Mouse (Mus musculus) CH12.LX (cell line): ENCODE data around the gene Hoxa11. TPM values are rescaled to one million over a fixed set of nuclear protein-coding genes. Genes with fewer than 3 reads are reported as not detected.

ENCODE experiments used
- DNase-seq: peaks from one replicate; pipeline ENCODE4 v3.0.0-alpha.2; 2013; ENCODE audit errors: extremely low read depth
- H3K27ac ChIP-seq: 2 replicates; pipeline ENCODE4 v1.5.1; 2012; ENCODE audit warnings: low read depth, mild to moderate bottlenecking, control low read depth, moderate library complexity; ENCODE audit not compliant: insufficient read depth
- H3K27me3 ChIP-seq: replicated peaks from 2 replicates; pipeline ENCODE3; 2012; ENCODE audit warnings: inconsistent platforms
- H3K36me3 ChIP-seq, 2 experiments: replicated peaks in 1 of 2; 2 replicates each; pipeline versions ENCODE3 to v1.6.1; 2012; ENCODE audit warnings: inconsistent platforms in 1 of 2, low read length in 1 of 2, mild to moderate bottlenecking in 1 of 2, mixed read lengths in 1 of 2, moderate library complexity in 1 of 2; ENCODE audit not compliant: control insufficient read depth in 1 of 2, insufficient read depth in 1 of 2
- H3K4me1 ChIP-seq, 2 experiments: 2 replicates each; pipeline ENCODE4 v1.6.1; 2012; ENCODE audit warnings: inconsistent platforms in 1 of 2, moderate library complexity in 1 of 2; ENCODE audit not compliant: insufficient read depth in 2 of 2, control insufficient read depth in 1 of 2
- H3K4me2 ChIP-seq: 2 replicates; pipeline ENCODE4 v1.6.1; 2012; ENCODE audit warnings: low read depth, mild to moderate bottlenecking, control low read depth; ENCODE audit not compliant: poor library complexity, insufficient read depth, severe bottlenecking
- H3K4me3 ChIP-seq, 3 experiments: fragments of 150-350 bp in 1 of 3; sonication (generic) in 1 of 3; replicated peaks in 1 of 3; 2 replicates each; pipeline versions ENCODE3 to v1.5.1; 2011 to 2012; ENCODE audit warnings: low read depth in 2 of 3, low read length in 2 of 3, mild to moderate bottlenecking in 2 of 3, moderate library complexity in 2 of 3, control low read depth in 1 of 3, improper control_type of control experiment in 1 of 3, inconsistent platforms in 1 of 3, mixed read lengths in 1 of 3; ENCODE audit not compliant: poor library complexity in 1 of 3
- H3K79me2 ChIP-seq: replicated peaks from 2 replicates; pipeline ENCODE4 v1.6.1; 2012; ENCODE audit warnings: mild to moderate bottlenecking, moderate library complexity; ENCODE audit not compliant: control insufficient read depth, poor library complexity, insufficient read depth, severe bottlenecking; ENCODE audit errors: extremely low read depth
- H3K9ac ChIP-seq: 2 replicates; pipeline ENCODE4 v1.6.1; 2012; ENCODE audit warnings: low read depth, mild to moderate bottlenecking, control low read depth, moderate library complexity; ENCODE audit not compliant: insufficient read depth
- H3K9me3 ChIP-seq: replicated peaks from 2 replicates; pipeline ENCODE3; 2012; ENCODE audit warnings: low read length, inconsistent platforms, mixed read lengths
- BHLHE40 ChIP-seq: IDR thresholded peaks from 2 replicates; pipeline ENCODE4 v1.6.1; 2011; ENCODE audit warnings: mild to moderate bottlenecking, low read depth, low read length, improper control_type of control experiment
- CHD1 ChIP-seq: IDR thresholded peaks from 2 replicates; pipeline ENCODE4 v1.6.1; 2012; ENCODE audit warnings: low read depth, low read length, improper control_type of control experiment, inconsistent platforms
- CHD2 ChIP-seq: IDR thresholded peaks from 2 replicates; pipeline ENCODE4 v1.6.1; 2011; ENCODE audit warnings: low read length, improper control_type of control experiment
- E2F4 ChIP-seq: IDR thresholded peaks from 2 replicates; pipeline ENCODE4 v1.6.1; 2011; ENCODE audit warnings: low read depth, low read length, improper control_type of control experiment; ENCODE audit not compliant: insufficient replicate concordance
- ETS1 ChIP-seq: conservative IDR thresholded peaks from 2 replicates; pipeline ENCODE4 v1.6.1; 2012; ENCODE audit warnings: low read depth, mild to moderate bottlenecking, inconsistent platforms, low read length, improper control_type of control experiment, moderate library complexity
- GABPA ChIP-seq: IDR thresholded peaks from 2 replicates; pipeline ENCODE4 v1.6.1; 2012; ENCODE audit warnings: low read depth, low read length, improper control_type of control experiment, inconsistent platforms; ENCODE audit not compliant: insufficient replicate concordance
- HCFC1 ChIP-seq: IDR thresholded peaks from 2 replicates; pipeline ENCODE4 v1.6.1; 2012; ENCODE audit warnings: low read depth, mild to moderate bottlenecking, inconsistent platforms, low read length, improper control_type of control experiment
- IRF4 ChIP-seq: IDR thresholded peaks from 2 replicates; pipeline ENCODE4 v1.6.1; 2014; ENCODE audit warnings: low read depth, mild to moderate bottlenecking, inconsistent platforms, low read length, improper control_type of control experiment
- JUN ChIP-seq: IDR thresholded peaks from 2 replicates; pipeline ENCODE4 v1.6.1; 2011; ENCODE audit warnings: low read depth, mild to moderate bottlenecking, low read length, improper control_type of control experiment, moderate library complexity; ENCODE audit not compliant: insufficient read depth
- JUND ChIP-seq: conservative IDR thresholded peaks from 2 replicates; pipeline ENCODE4 v1.6.1; 2011; ENCODE audit warnings: low read depth, low read length, improper control_type of control experiment
- KAT2A ChIP-seq: IDR thresholded peaks from 2 replicates; pipeline ENCODE4 v1.6.1; 2012; ENCODE audit warnings: low read length, improper control_type of control experiment, inconsistent platforms; ENCODE audit not compliant: insufficient replicate concordance
- MAFK ChIP-seq: IDR thresholded peaks from 2 replicates; pipeline ENCODE4 v1.6.1; 2011; ENCODE audit warnings: low read length, improper control_type of control experiment; ENCODE audit not compliant: insufficient replicate concordance
- MAX ChIP-seq: IDR thresholded peaks from 2 replicates; pipeline ENCODE4 v1.6.1; 2011; ENCODE audit warnings: low read length, improper control_type of control experiment
- MEF2A ChIP-seq: IDR thresholded peaks from 2 replicates; pipeline ENCODE4 v1.6.1; 2014; ENCODE audit warnings: low read depth, mild to moderate bottlenecking, inconsistent platforms, low read length, improper control_type of control experiment, borderline replicate concordance
- MXI1 ChIP-seq: IDR thresholded peaks from 2 replicates; pipeline ENCODE4 v1.6.1; 2011; ENCODE audit warnings: mild to moderate bottlenecking, low read depth, low read length, improper control_type of control experiment
- NELFE ChIP-seq: IDR thresholded peaks from 2 replicates; pipeline ENCODE4 v1.6.1; 2011; ENCODE audit warnings: low read depth, low read length, improper control_type of control experiment
- RCOR1 ChIP-seq: conservative IDR thresholded peaks from 2 replicates; pipeline ENCODE4 v1.6.1; 2012; ENCODE audit warnings: low read depth, mild to moderate bottlenecking, inconsistent platforms, low read length, improper control_type of control experiment
- SIN3A ChIP-seq: IDR thresholded peaks from 2 replicates; pipeline ENCODE4 v1.6.1; 2012; ENCODE audit warnings: low read length, improper control_type of control experiment, inconsistent platforms
- TBP ChIP-seq: conservative IDR thresholded peaks from 2 replicates; pipeline ENCODE4 v1.6.1; 2011; ENCODE audit warnings: low read depth, low read length, improper control_type of control experiment
- TCF12 ChIP-seq: IDR thresholded peaks from 2 replicates; pipeline ENCODE4 v1.6.1; 2014; ENCODE audit warnings: low read depth, mild to moderate bottlenecking, inconsistent platforms, low read length, improper control_type of control experiment
- USF1 ChIP-seq: IDR thresholded peaks from 2 replicates; pipeline ENCODE4 v1.6.1; 2014; ENCODE audit warnings: low read depth, mild to moderate bottlenecking, inconsistent platforms, low read length, improper control_type of control experiment
- ZKSCAN1 ChIP-seq: IDR thresholded peaks from 2 replicates; pipeline ENCODE4 v1.6.1; 2012; ENCODE audit warnings: low read depth, inconsistent platforms, low read length, improper control_type of control experiment, borderline replicate concordance
- dilution Hi-C: fragments of 300-500 bp; cut with MboI; formaldehyde crosslinking; loops from 2 replicates; pipeline ENCODE4 v1.14.3; 2020; ENCODE audit warnings: low sequenced_read_pairs; ENCODE audit not compliant: extremely low pct_unique_long_range_greater_than_20kb, extremely low pct_ligation_motif_present
- in situ Hi-C: fragments of 300-500 bp; cut with MboI; formaldehyde crosslinking; loops from 3 replicates; pipeline ENCODE4 v1.14.3; 2019; ENCODE audit warnings: low sequenced_read_pairs, low pct_ligation_motif_present, low pct_unique_long_range_greater_than_20kb, mixed read lengths
- polyA plus RNA-seq: library from polyadenylated mRNA; unstranded; fragments of >175 nt; gene quantifications from 2 replicates; pipeline ENCODE4 v1.2.1, GENCODE M21; 2012; ENCODE audit warnings: low read depth; ENCODE audit not compliant: insufficient read length
- total RNA-seq, 2 experiments: library from RNA; depleted of rRNA; stranded (reverse); fragments of 300-350 nt in 1 of 2; fragments of >200 nt in 1 of 2; gene quantifications; 2 replicates each; pipeline ENCODE4 v1.2.3; 2012 to 2014

The Hoxa11 gene
- total and polyA plus RNA-seq, 3 experiments, result not detected

- no peak for DNase-seq
- Histone ChIP-seq H3K27ac (no peak overlapping the region), H3K4me1 (peaks cover 0 to 12% of the 10 kb centered on the region in 2 experiments; a peak in 2 of 4 replicates), H3K9me3 (peaks cover 5% of the 10 kb centered on the region), H3K36me3 (no peaks in the 10 kb centered on the region), H3K79me2 (no peaks in the 10 kb centered on the region), H3K27me3 (no peaks in the 10 kb centered on the region), H3K9ac (no peak overlapping the region), H3K4me3 (no peak overlapping the region), H3K4me2 (no peak overlapping the region)
- dilution Hi-C loops, result no loop called here
- TF ChIP-seq USF1 (no peak), ZKSCAN1 (no peak), KAT2A (no peak), E2F4 (no peak), BHLHE40 (no peak), ETS1 (no peak), NELFE (no peak), TCF12 (no peak), GABPA (no peak), IRF4 (no peak), RCOR1 (no peak), JUN (no peak), SIN3A (no peak), CHD1 (no peak), CHD2 (no peak), MEF2A (no peak), MAX (no peak), MAFK (no peak)
- in situ Hi-C loops, result no loop called here
Measured at GRCm38 (mm10) chr6:52242801-52243332, 2.7 kb downstream of the Hoxa11 start.

GRCm38 (mm10) chr6:52241001-52241621, 4.5 kb downstream of the Hoxa11 start:
- Histone ChIP-seq H3K9ac (no peak overlapping the region), H3K27me3 (no peaks in the 10 kb centered on the region), H3K27ac (no peak overlapping the region), H3K36me3 (peaks cover 0 to 7% of the 10 kb centered on the region in 2 experiments), H3K4me2 (no peak overlapping the region), H3K4me1 (peaks cover 0 to 12% of the 10 kb centered on the region in 2 experiments; a peak in 2 of 4 replicates), H3K79me2 (no peaks in the 10 kb centered on the region), H3K9me3 (peaks cover 5% of the 10 kb centered on the region), H3K4me3 (no peak overlapping the region)
- TF ChIP-seq IRF4 (no peak), JUND (no peak), HCFC1 (no peak), TBP (no peak), USF1 (no peak), ETS1 (no peak), MXI1 (no peak)
- DNase-seq, result no peak
- dilution Hi-C loops (no loop called here), in situ Hi-C loops (no loop called here)
